Mouse (Mus musculus): Measurements from ENCODE around the gene Erp44.

- TF ChIP-seq BHLHE40 (IDR thresholded peaks at IDR 0.05; ENCODE audit: low read depth, low read length) (no peak), CTCF (conservative IDR thresholded peaks at IDR 0.05 in 1 of 2, IDR thresholded peaks at IDR 0.05 in 1 of 2; ENCODE audit: low read depth in 2 of 2, low read length in 2 of 2) (no peak), POLR2A (IDR thresholded peaks at IDR 0.05; ENCODE audit: low read depth, low read length) (no peak), USF1 (IDR thresholded peaks at IDR 0.05; ENCODE audit: low read depth, low read length) (no peak)
These were observed 2.3 kb downstream of the Erp44 start for GRCm38 (mm10) chr4:48277011-48277410.

Measured in CH12.LX (cell line).